Mouse (Mus musculus): ENCODE measurements around the gene Cmtm1. TPM values are rescaled to one million over a fixed set of nuclear protein-coding genes. Genes with fewer than 3 reads are reported as not detected.

The Cmtm1 gene
- total and polyA plus RNA-seq, 3 experiments = not detected

DNA sequence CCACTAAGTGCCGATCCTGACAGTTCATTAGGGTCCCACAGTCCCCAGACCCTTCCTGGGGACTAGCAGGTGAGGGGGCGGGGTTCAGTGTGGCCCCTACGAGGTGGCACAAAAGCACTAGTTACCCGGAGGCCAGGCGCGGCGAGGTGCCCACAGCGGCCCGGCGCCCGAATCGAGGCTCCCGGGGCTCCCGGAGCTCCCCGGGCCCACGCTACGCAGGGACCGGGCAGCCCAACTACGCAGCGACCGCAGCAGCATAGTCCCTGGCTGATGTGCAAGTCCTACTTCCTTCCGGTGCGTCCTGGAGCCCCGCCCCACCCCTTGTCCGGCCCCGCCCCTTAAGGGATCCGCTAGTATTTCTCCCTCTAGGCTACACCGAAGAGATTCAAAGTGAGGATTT, 61.7 kb downstream of the Cmtm1 start, which contains the start of gene Tk2 (continued):
- TF ChIP-seq POLR2A (IDR thresholded peaks at IDR 0.05; ENCODE audit: control insufficient read depth in 1 of 2, insufficient read depth in 1 of 2, low read depth in 1 of 2, low read length in 2 of 2, poor library complexity in 1 of 2) (peak; percentile 85 to 87), ZC3H11A (IDR thresholded peaks at IDR 0.05; ENCODE audit: low read depth, low read length) (no peak), MYB (IDR thresholded peaks at IDR 0.05; ENCODE audit: low read depth, low read length) (no peak), SMC3 (IDR thresholded peaks at IDR 0.05; ENCODE audit: low read depth, low read length) (no peak), NELFE (IDR thresholded peaks at IDR 0.05; ENCODE audit: low read depth, low read length) (peak; percentile 90), USF2 (IDR thresholded peaks at IDR 0.05; ENCODE audit: borderline replicate concordance in 1 of 2, insufficient read depth in 1 of 2, low read depth in 1 of 2, low read length in 2 of 2) (no peak), TCF12 (IDR thresholded peaks at IDR 0.05; ENCODE audit: low read depth, low read length) (no peak; the same call in 1 of the 2 replicates), MAX (IDR thresholded peaks at IDR 0.05; ENCODE audit: low read length) (no peak), POLR2AphosphoS2 (IDR thresholded peaks at IDR 0.05; ENCODE audit: low read length) (peak; percentile 64; the same call in 1 of the 2 replicates), TAL1 (IDR thresholded peaks at IDR 0.05; ENCODE audit: low read length) (no peak), ELF1 (IDR thresholded peaks at IDR 0.05; ENCODE audit: low read depth, low read length) (peak; percentile 67)

DNA sequence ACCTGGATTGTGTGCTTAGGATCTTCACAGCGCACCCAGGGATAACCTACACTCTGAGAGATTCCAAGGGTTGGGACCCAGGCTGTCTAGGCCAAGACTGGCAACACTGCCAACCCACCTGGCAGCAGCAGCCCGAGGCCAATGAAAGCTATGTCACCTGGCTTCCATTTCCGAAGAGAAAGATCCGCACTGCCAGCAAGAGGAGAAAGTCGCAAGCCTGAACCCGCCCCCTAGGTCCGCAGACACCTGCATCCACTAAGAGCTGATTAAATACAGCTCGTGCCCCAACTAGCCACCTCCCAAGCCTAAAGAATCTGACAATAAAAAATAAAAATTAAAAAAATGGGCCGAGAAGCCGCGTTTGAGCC, 62.1 kb downstream of the Cmtm1 start:
- Histone ChIP-seq H3K9ac (ENCODE audit: control insufficient read depth, low read depth, low read length, poor library complexity, severe bottlenecking) (peak overlapping the region; percentile 91), H3K9me3 (replicated peaks; ENCODE audit: insufficient read depth, low read length) (no peaks in the 10 kb centered on the region), H3K4me3 (ENCODE audit: control insufficient read depth in 1 of 2, insufficient read depth in 1 of 2, low read depth in 2 of 2, low read length in 2 of 2) (peak overlapping the region; percentile 90 to 94), H3K27me3 (ENCODE audit: control insufficient read depth in 1 of 2, insufficient read depth in 2 of 2, low read length in 2 of 2) (no peaks in the 10 kb centered on the region), H3K79me2 (ENCODE audit: control insufficient read depth, insufficient read depth, low read length, poor library complexity) (peaks cover 7% of the 10 kb centered on the region), H3K4me1 (ENCODE audit: control insufficient read depth in 1 of 2, insufficient read depth in 2 of 2, low read length in 2 of 2) (peaks cover 8 to 31% of the 10 kb centered on the region in 2 experiments), H3K36me3 (ENCODE audit: control insufficient read depth in 1 of 2, insufficient read depth in 2 of 2, low read length in 2 of 2) (peaks cover 0 to 17% of the 10 kb centered on the region in 2 experiments; a peak in 2 of 4 replicates), H3K27ac (ENCODE audit: control insufficient read depth, low read depth, low read length) (peak overlapping the region; percentile 74)
- TF ChIP-seq MAX (IDR thresholded peaks at IDR 0.05; ENCODE audit: low read length) (no peak), BHLHE40 (IDR thresholded peaks at IDR 0.05; ENCODE audit: borderline replicate concordance, low read depth, low read length) (no peak), MYC (IDR thresholded peaks at IDR 0.05; ENCODE audit: low read depth, low read length) (no peak), NRF1 (IDR thresholded peaks at IDR 0.05; ENCODE audit: insufficient read depth, low read depth, low read length, poor library complexity, severe bottlenecking) (no peak), MAZ (IDR thresholded peaks at IDR 0.05; ENCODE audit: low read depth, low read length) (no peak), TCF12 (IDR thresholded peaks at IDR 0.05; ENCODE audit: low read depth, low read length) (0 out of 2 replicates have a peak, but pooled peaks have one; percentile 2), HCFC1 (IDR thresholded peaks at IDR 0.05; ENCODE audit: low read depth, low read length) (no peak), SMC3 (IDR thresholded peaks at IDR 0.05; ENCODE audit: low read depth, low read length) (no peak), KAT2A (conservative IDR thresholded peaks at IDR 0.05; ENCODE audit: low read depth, low read length) (no peak), MYB (IDR thresholded peaks at IDR 0.05; ENCODE audit: low read depth, low read length) (no peak), MXI1 (IDR thresholded peaks at IDR 0.05; ENCODE audit: low read depth, low read length) (peak; percentile 51), UBTF (IDR thresholded peaks at IDR 0.05; ENCODE audit: borderline replicate concordance, insufficient read depth, low read depth, low read length) (no peak)
- DNase-seq (ENCODE audit: low read depth, low spot score) = peak; percentile 61

Data from MEL (cell line).